Mouse (Mus musculus) myocyte (in vitro differentiated cells): ENCODE measurements around the gene Bcas3. TPM values are rescaled to one million over a fixed set of nuclear protein-coding genes. Genes with fewer than 3 reads are reported as not detected.

ENCODE experiments used
- H3K27me3 ChIP-seq: one replicate; pipeline ENCODE4 v1.6.1; 2011; ENCODE audit not compliant: control insufficient read depth, insufficient read depth, insufficient read length
- H3K36me3 ChIP-seq: one replicate; pipeline ENCODE4 v1.6.1; 2011; ENCODE audit not compliant: control insufficient read depth, insufficient read depth
- H3K4me2 ChIP-seq: one replicate; pipeline ENCODE4 v1.6.1; 2011; ENCODE audit warnings: low read depth, control low read depth
- H3K4me3 ChIP-seq: one replicate; pipeline ENCODE4 v1.5.1; 2011; ENCODE audit warnings: mild to moderate bottlenecking, control low read depth, moderate library complexity
- H3K79me2 ChIP-seq: one replicate; pipeline ENCODE4 v1.6.1; 2011; ENCODE audit not compliant: control insufficient read depth, insufficient read depth
- H3ac ChIP-seq: one replicate; pipeline ENCODE4 v1.6.1; 2011; ENCODE audit not compliant: control insufficient read depth, insufficient read length
- CEBPB ChIP-seq: IDR thresholded peaks from 2 replicates; pipeline ENCODE4 v1.6.1; 2011; ENCODE audit warnings: mild to moderate bottlenecking, moderate library complexity; ENCODE audit not compliant: poor library complexity, insufficient read depth, severe bottlenecking
- E2F4 ChIP-seq: IDR thresholded peaks from one replicate; pipeline ENCODE4 v1.6.1; 2011; ENCODE audit warnings: mild to moderate bottlenecking, control low read depth, moderate library complexity; ENCODE audit not compliant: insufficient read depth
- MAX ChIP-seq: IDR thresholded peaks from one replicate; pipeline ENCODE4 v1.6.1; 2011; ENCODE audit warnings: low read depth, mild to moderate bottlenecking, control low read depth
- MYOD1 ChIP-seq, 3 experiments: IDR thresholded peaks; one replicate each; pipeline ENCODE4 v1.6.1; 2011; ENCODE audit warnings: control low read depth in 2 of 3, low read depth in 2 of 3, mild to moderate bottlenecking in 2 of 3, moderate library complexity in 1 of 3; ENCODE audit not compliant: insufficient read length in 2 of 3, control insufficient read depth in 1 of 3
- MYOG ChIP-seq, 3 experiments: IDR thresholded peaks; one replicate each; pipeline ENCODE4 v1.6.1; 2011; ENCODE audit warnings: control low read depth in 2 of 3, low read depth in 2 of 3, mild to moderate bottlenecking in 2 of 3; ENCODE audit not compliant: insufficient read length in 2 of 3, control insufficient read depth in 1 of 3, insufficient read depth in 1 of 3
- POLR2A ChIP-seq: IDR thresholded peaks from one replicate; pipeline ENCODE4 v1.6.1; 2011; ENCODE audit warnings: low read depth, mild to moderate bottlenecking, control low read depth, moderate library complexity; ENCODE audit not compliant: insufficient read length
- POLR2AphosphoS2 ChIP-seq: IDR thresholded peaks from one replicate; pipeline ENCODE4 v1.6.1; 2011; ENCODE audit warnings: low read depth, control low read depth; ENCODE audit not compliant: insufficient read length
- REST ChIP-seq: IDR thresholded peaks from one replicate; pipeline ENCODE4 v1.6.1; 2011; ENCODE audit warnings: mild to moderate bottlenecking, control low read depth, moderate library complexity; ENCODE audit not compliant: insufficient read depth, insufficient read length
- SRF ChIP-seq: IDR thresholded peaks from one replicate; pipeline ENCODE4 v1.6.1; 2011; ENCODE audit warnings: low read depth; ENCODE audit not compliant: control insufficient read depth, insufficient read length
- TCF12 ChIP-seq: IDR thresholded peaks from one replicate; pipeline ENCODE4 v1.6.1; 2011; ENCODE audit warnings: mild to moderate bottlenecking, control low read depth; ENCODE audit not compliant: poor library complexity, insufficient read depth, severe bottlenecking
- TCF3 ChIP-seq: IDR thresholded peaks from one replicate; pipeline ENCODE4 v1.6.1; 2011; ENCODE audit warnings: low read depth, control low read depth; ENCODE audit not compliant: insufficient read length
- USF1 ChIP-seq: IDR thresholded peaks from one replicate; pipeline ENCODE4 v1.6.1; 2011; ENCODE audit warnings: low read depth, mild to moderate bottlenecking, control low read depth, moderate library complexity
- polyA plus RNA-seq: library from polyadenylated mRNA; unstranded; fragments of >200 nt; fragmentation: generic; extraction: Trizol; gene quantifications from one replicate; pipeline ENCODE4 v1.2.1, GENCODE M21; 2012; ENCODE audit warnings: missing spikeins

Gene Bcas3
- polyA plus RNA-seq, 1 experiment = 30.1 TPM

GRCm38 (mm10) chr11:85676357-85677004 lies 323.5 kb downstream of the Bcas3 start:
- no peak overlapping the region for H3K4me3 ChIP-seq
- TF ChIP-seq E2F4 = no peak
- no peak for TF ChIP-seq TCF12
- TF ChIP-seq SRF = no peak
- TF ChIP-seq POLR2AphosphoS2 = no peak
- no peak for TF ChIP-seq USF1
- TF ChIP-seq MAX = no peak
- TF ChIP-seq REST = no peak
- no peak for TF ChIP-seq TCF3
- TF ChIP-seq POLR2A = no peak
- TF ChIP-seq MYOG (IDR thresholded peaks at IDR 0.05; ENCODE audit: control insufficient read depth in 1 of 3, insufficient read depth in 1 of 3, insufficient read length in 2 of 3, low read depth in 2 of 3) = no peak
- TF ChIP-seq CEBPB = no peak
- TF ChIP-seq MYOD1 (IDR thresholded peaks at IDR 0.05; ENCODE audit: control insufficient read depth in 1 of 3, insufficient read length in 2 of 3, low read depth in 2 of 3) = no peak

GRCm38 (mm10) chr11:85678666-85679065 lies 325.7 kb downstream of the Bcas3 start:
- no peak overlapping the region for H3K4me3 ChIP-seq
- no peak overlapping the region for H3K4me2 ChIP-seq
- H3K27me3 ChIP-seq = no peaks in the 10 kb centered on the region
- no peak overlapping the region for H3ac ChIP-seq
- no peaks in the 10 kb centered on the region for H3K36me3 ChIP-seq
- no peaks in the 10 kb centered on the region for H3K79me2 ChIP-seq
- no peak for TF ChIP-seq E2F4
- no peak for TF ChIP-seq TCF12
- TF ChIP-seq TCF3 = no peak

More at GRCm38 (mm10) chr11:85676357-85677004, 323.5 kb downstream of the Bcas3 start:
- no peaks in the 10 kb centered on the region for H3K36me3 ChIP-seq
- no peaks in the 10 kb centered on the region for H3K27me3 ChIP-seq
- no peaks in the 10 kb centered on the region for H3K79me2 ChIP-seq
- H3K4me2 ChIP-seq = no peak overlapping the region
- no peak overlapping the region for H3ac ChIP-seq

- Histone ChIP-seq H3K27me3 (no peaks in the 10 kb centered on the region), H3K4me2 (no peak overlapping the region), H3K36me3 (no peaks in the 10 kb centered on the region), H3K79me2 (no peaks in the 10 kb centered on the region), H3K4me3 (no peak overlapping the region), H3ac (no peak overlapping the region)
- TF ChIP-seq POLR2A (no peak), CEBPB (no peak), MYOD1 (IDR thresholded peaks at IDR 0.05; ENCODE audit: control insufficient read depth in 1 of 3, insufficient read length in 2 of 3, low read depth in 2 of 3) (no peak), SRF (no peak), TCF12 (no peak), TCF3 (no peak), USF1 (no peak), POLR2AphosphoS2 (no peak), E2F4 (no peak)
Observed at GRCm38 (mm10) chr11:85681580-85682419, 328.8 kb downstream of the Bcas3 start.

- Histone ChIP-seq H3K36me3 (no peaks in the 10 kb centered on the region), H3K4me3 (no peak overlapping the region), H3ac (no peak overlapping the region), H3K4me2 (no peak overlapping the region), H3K79me2 (no peaks in the 10 kb centered on the region), H3K27me3 (no peaks in the 10 kb centered on the region)
- no peak for TF ChIP-seq POLR2AphosphoS2
- no peak for TF ChIP-seq POLR2A
- no peak for TF ChIP-seq MYOG (IDR thresholded peaks at IDR 0.05; ENCODE audit: control insufficient read depth in 1 of 3, insufficient read depth in 1 of 3, insufficient read length in 2 of 3, low read depth in 2 of 3)
- TF ChIP-seq SRF = no peak
- no peak for TF ChIP-seq TCF3
- no peak for TF ChIP-seq MYOD1 (IDR thresholded peaks at IDR 0.05; ENCODE audit: control insufficient read depth in 1 of 3, insufficient read length in 2 of 3, low read depth in 2 of 3)
- no peak for TF ChIP-seq MAX
- TF ChIP-seq USF1 = no peak
- TF ChIP-seq E2F4 = no peak
- TF ChIP-seq CEBPB = no peak
- no peak for TF ChIP-seq REST
- no peak for TF ChIP-seq TCF12
Observed at GRCm38 (mm10) chr11:85684981-85685380, 332.0 kb downstream of the Bcas3 start.
